Mouse (Mus musculus): Measurements from ENCODE around the gene Dhx35.

GRCm38 (mm10) chr2:158745049-158745482 lies 49.5 kb upstream of the Dhx35 start:
- peak; percentile 75 for TF ChIP-seq CTCF (IDR thresholded peaks at IDR 0.05; ENCODE audit: low read depth)
- TF ChIP-seq EP300 (IDR thresholded peaks at IDR 0.05; ENCODE audit: low read depth), result no peak
